Mouse (Mus musculus): ENCODE data around the gene Mdga2. TPM values are rescaled to one million over a fixed set of nuclear protein-coding genes. Genes with fewer than 3 reads are reported as not detected.

The Mdga2 gene
- polyA plus RNA-seq, 1 experiment = 0.15 TPM

GRCm38 (mm10) chr12:67141605-67142004 lies 80.7 kb downstream of the Mdga2 start:
- Histone ChIP-seq H3K9me3 (replicated peaks; ENCODE audit: control insufficient read depth, insufficient read depth, low read length, poor library complexity, severe bottlenecking) (no peaks in the 10 kb centered on the region), H3K36me3 (ENCODE audit: control insufficient read depth, insufficient read depth, low read length, poor library complexity, severe bottlenecking) (no peaks in the 10 kb centered on the region), H3K4me1 (ENCODE audit: control insufficient read depth, insufficient read depth, low read length) (no peaks in the 10 kb centered on the region), H3K27me3 (ENCODE audit: control insufficient read depth, insufficient read depth, low read length, poor library complexity, severe bottlenecking) (no peaks in the 10 kb centered on the region), H3K9ac (ENCODE audit: low read depth, poor library complexity, severe bottlenecking) (no peak overlapping the region), H3K27ac (ENCODE audit: insufficient read depth, low read length) (no peak overlapping the region), H3K4me3 (ENCODE audit: low read depth, low read length) (no peak overlapping the region)
- TF ChIP-seq CTCF (IDR thresholded peaks at IDR 0.05; ENCODE audit: low read depth, low read length) = no peak

GRCm38 (mm10) chr12:67140131-67140530 lies 82.2 kb downstream of the Mdga2 start:
- Histone ChIP-seq H3K4me1 (ENCODE audit: control insufficient read depth, insufficient read depth, low read length) (no peaks in the 10 kb centered on the region), H3K36me3 (ENCODE audit: control insufficient read depth, insufficient read depth, low read length, poor library complexity, severe bottlenecking) (no peaks in the 10 kb centered on the region), H3K9ac (ENCODE audit: low read depth, poor library complexity, severe bottlenecking) (no peak overlapping the region), H3K4me3 (ENCODE audit: low read depth, low read length) (no peak overlapping the region), H3K27ac (ENCODE audit: insufficient read depth, low read length) (no peak overlapping the region), H3K9me3 (replicated peaks; ENCODE audit: control insufficient read depth, insufficient read depth, low read length, poor library complexity, severe bottlenecking) (no peaks in the 10 kb centered on the region), H3K27me3 (ENCODE audit: control insufficient read depth, insufficient read depth, low read length, poor library complexity, severe bottlenecking) (no peaks in the 10 kb centered on the region)
- TF ChIP-seq POLR2A (IDR thresholded peaks at IDR 0.05; ENCODE audit: insufficient read depth, low read length) (no peak), EP300 (IDR thresholded peaks at IDR 0.05; ENCODE audit: insufficient read depth, low read depth, low read length) (no peak), CTCF (IDR thresholded peaks at IDR 0.05; ENCODE audit: low read depth, low read length) (no peak)

DNA sequence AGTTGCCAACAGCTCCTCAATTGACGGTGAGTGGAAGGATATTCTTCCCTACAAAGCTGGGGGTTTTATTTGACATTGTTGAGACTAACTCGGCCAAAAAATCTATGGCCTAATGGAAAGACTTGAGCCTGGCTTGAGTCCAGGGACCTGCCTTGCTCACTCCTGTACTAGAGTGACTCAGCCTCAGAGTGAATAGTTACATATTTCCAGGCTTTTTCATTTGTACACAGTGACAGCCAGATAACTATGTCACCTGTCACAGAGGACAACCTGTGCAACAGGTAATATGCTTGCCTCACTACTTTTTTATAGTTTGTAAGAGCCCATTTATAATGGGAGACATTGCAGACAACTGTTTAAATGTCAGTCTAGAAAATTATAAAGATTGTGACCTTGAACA lies 94.9 kb downstream of the Mdga2 start:
- H3K4me1 ChIP-seq (ENCODE audit: control insufficient read depth, insufficient read depth, low read length) = no peaks in the 10 kb centered on the region
- H3K36me3 ChIP-seq (ENCODE audit: control insufficient read depth, insufficient read depth, low read length, poor library complexity, severe bottlenecking) = no peaks in the 10 kb centered on the region
- H3K9ac ChIP-seq (ENCODE audit: low read depth, poor library complexity, severe bottlenecking) = no peak overlapping the region
- H3K27ac ChIP-seq (ENCODE audit: insufficient read depth, low read length) = no peak overlapping the region
- no peak for TF ChIP-seq EP300 (IDR thresholded peaks at IDR 0.05; ENCODE audit: insufficient read depth, low read depth, low read length)
- no peak for TF ChIP-seq CTCF (IDR thresholded peaks at IDR 0.05; ENCODE audit: low read depth, low read length)
- no peak for TF ChIP-seq POLR2A (IDR thresholded peaks at IDR 0.05; ENCODE audit: insufficient read depth, low read length)
- H3K4me3 ChIP-seq (ENCODE audit: low read depth, low read length) = no peak overlapping the region
- H3K27me3 ChIP-seq (ENCODE audit: control insufficient read depth, insufficient read depth, low read length, poor library complexity, severe bottlenecking) = no peaks in the 10 kb centered on the region
- H3K9me3 ChIP-seq (replicated peaks; ENCODE audit: control insufficient read depth, insufficient read depth, low read length, poor library complexity, severe bottlenecking) = no peaks in the 10 kb centered on the region

DNA sequence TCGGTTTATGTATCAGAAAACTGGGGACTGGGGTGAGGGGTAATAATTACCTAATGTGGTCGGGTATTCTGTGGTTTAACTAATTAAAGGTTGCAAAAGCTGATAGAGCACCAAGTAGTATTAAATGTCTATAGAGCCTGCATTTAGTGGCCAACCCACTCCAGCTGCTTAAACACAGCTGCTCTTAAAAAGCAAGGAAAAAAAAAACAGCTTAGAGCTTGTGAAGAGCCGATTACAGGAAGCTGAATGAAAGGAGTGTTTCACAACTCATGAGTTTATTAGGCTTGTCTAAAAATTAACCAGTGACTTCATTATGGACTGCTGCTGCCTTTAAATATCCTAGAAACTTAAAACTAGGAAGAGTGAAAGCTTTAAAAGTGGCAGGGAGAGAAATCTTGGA lies 98.5 kb downstream of the Mdga2 start:
- H3K36me3 ChIP-seq (ENCODE audit: control insufficient read depth, insufficient read depth, low read length, poor library complexity, severe bottlenecking) = no peaks in the 10 kb centered on the region
- no peaks in the 10 kb centered on the region for H3K4me1 ChIP-seq (ENCODE audit: control insufficient read depth, insufficient read depth, low read length)
- no peaks in the 10 kb centered on the region for H3K9me3 ChIP-seq (replicated peaks; ENCODE audit: control insufficient read depth, insufficient read depth, low read length, poor library complexity, severe bottlenecking)
- no peak overlapping the region for H3K9ac ChIP-seq (ENCODE audit: low read depth, poor library complexity, severe bottlenecking)
- no peaks in the 10 kb centered on the region for H3K27me3 ChIP-seq (ENCODE audit: control insufficient read depth, insufficient read depth, low read length, poor library complexity, severe bottlenecking)
- H3K27ac ChIP-seq (ENCODE audit: insufficient read depth, low read length) = no peak overlapping the region
- H3K4me3 ChIP-seq (ENCODE audit: low read depth, low read length) = no peak overlapping the region
- TF ChIP-seq EP300 (IDR thresholded peaks at IDR 0.05; ENCODE audit: insufficient read depth, low read depth, low read length) (no peak), CTCF (IDR thresholded peaks at IDR 0.05; ENCODE audit: low read depth, low read length) (no peak), POLR2A (IDR thresholded peaks at IDR 0.05; ENCODE audit: insufficient read depth, low read length) (no peak)

GRCm38 (mm10) chr12:67118652-67119515 lies 103.5 kb downstream of the Mdga2 start:
- TF ChIP-seq EP300 (IDR thresholded peaks at IDR 0.05; ENCODE audit: insufficient read depth, low read depth, low read length) = no peak
- no peak for TF ChIP-seq CTCF (IDR thresholded peaks at IDR 0.05; ENCODE audit: low read depth, low read length)
- TF ChIP-seq POLR2A (IDR thresholded peaks at IDR 0.05; ENCODE audit: insufficient read depth, low read length) = no peak
- Histone ChIP-seq H3K27ac (ENCODE audit: insufficient read depth, low read length) (no peak overlapping the region), H3K27me3 (ENCODE audit: control insufficient read depth, insufficient read depth, low read length, poor library complexity, severe bottlenecking) (no peaks in the 10 kb centered on the region), H3K4me1 (ENCODE audit: control insufficient read depth, insufficient read depth, low read length) (no peaks in the 10 kb centered on the region), H3K9ac (ENCODE audit: low read depth, poor library complexity, severe bottlenecking) (no peak overlapping the region), H3K9me3 (replicated peaks; ENCODE audit: control insufficient read depth, insufficient read depth, low read length, poor library complexity, severe bottlenecking) (no peaks in the 10 kb centered on the region), H3K4me3 (ENCODE audit: low read depth, low read length) (no peak overlapping the region), H3K36me3 (ENCODE audit: control insufficient read depth, insufficient read depth, low read length, poor library complexity, severe bottlenecking) (no peaks in the 10 kb centered on the region)

- Histone ChIP-seq H3K9ac (ENCODE audit: low read depth, poor library complexity, severe bottlenecking) (no peak overlapping the region), H3K4me1 (ENCODE audit: control insufficient read depth, insufficient read depth, low read length) (no peaks in the 10 kb centered on the region), H3K27ac (ENCODE audit: insufficient read depth, low read length) (no peak overlapping the region), H3K4me3 (ENCODE audit: low read depth, low read length) (no peak overlapping the region), H3K9me3 (replicated peaks; ENCODE audit: control insufficient read depth, insufficient read depth, low read length, poor library complexity, severe bottlenecking) (no peaks in the 10 kb centered on the region), H3K27me3 (ENCODE audit: control insufficient read depth, insufficient read depth, low read length, poor library complexity, severe bottlenecking) (no peaks in the 10 kb centered on the region), H3K36me3 (ENCODE audit: control insufficient read depth, insufficient read depth, low read length, poor library complexity, severe bottlenecking) (no peaks in the 10 kb centered on the region)
- TF ChIP-seq CTCF (IDR thresholded peaks at IDR 0.05; ENCODE audit: low read depth, low read length) (no peak), EP300 (IDR thresholded peaks at IDR 0.05; ENCODE audit: insufficient read depth, low read depth, low read length) (no peak), POLR2A (IDR thresholded peaks at IDR 0.05; ENCODE audit: insufficient read depth, low read length) (no peak)
Measured at GRCm38 (mm10) chr12:67104171-67104570, 118.2 kb downstream of the Mdga2 start.

Measured in ES-Bruce4 (cell line).